Mouse (Mus musculus) heart, adult 2 months (tissue): Measurements from ENCODE around the gene 1500011B03Rik. TPM values are rescaled to one million over a fixed set of nuclear protein-coding genes. Genes with fewer than 3 reads are reported as not detected.
"Not testable (repeated sequence)": the region's sequence is repeated elsewhere in the genome, so short reads cannot be mapped to it uniquely, and the experiment has no call there.

Experiments used
- DNase-seq, 2 experiments: peaks; one replicate each; pipeline ENCODE4 v3.0.0; 2021
- H3K27ac ChIP-seq: fragments of 200-600 bp; 2 replicates; pipeline ENCODE4 v1.8.1; 2022
- H3K27me3 ChIP-seq: fragments of 200-500 bp; 2 replicates; pipeline ENCODE4 v1.6.1; 2012; ENCODE audit warnings: mild to moderate bottlenecking, low read length, inconsistent platforms, mixed read lengths; ENCODE audit not compliant: control insufficient read depth, insufficient read depth
- H3K36me3 ChIP-seq: fragments of 200-500 bp; 2 replicates; pipeline ENCODE4 v1.6.1; 2012; ENCODE audit warnings: low read length, inconsistent platforms; ENCODE audit not compliant: control insufficient read depth, insufficient read depth
- H3K4me1 ChIP-seq: fragments of 200-500 bp; 2 replicates; pipeline ENCODE4 v1.6.1; 2011; ENCODE audit warnings: low read length; ENCODE audit not compliant: control insufficient read depth, insufficient read depth
- H3K4me3 ChIP-seq: fragments of 200-600 bp; 2 replicates; pipeline ENCODE4 v1.8.1; 2022
- H3K79me2 ChIP-seq: fragments of 200-500 bp; replicated peaks from 2 replicates; pipeline ENCODE4 v1.6.1; 2012; ENCODE audit warnings: mild to moderate bottlenecking, inconsistent platforms, low read length, moderate library complexity, mixed read lengths; ENCODE audit not compliant: control insufficient read depth, insufficient read depth
- H3K9ac ChIP-seq: fragments of 200-500 bp; 2 replicates; pipeline ENCODE4 v1.6.1; 2012; ENCODE audit warnings: low read depth, mild to moderate bottlenecking, control low read depth, inconsistent platforms, low read length, mixed read lengths
- CTCF ChIP-seq: fragments of 200-600 bp; IDR thresholded peaks from 2 replicates; pipeline ENCODE4 v1.8.1; 2022; ENCODE audit warnings: antibody characterized with exemption, mild to moderate bottlenecking, moderate library complexity
- EP300 ChIP-seq: fragments of 200-500 bp; IDR thresholded peaks from 2 replicates; pipeline ENCODE4 v1.6.1; 2011; ENCODE audit warnings: low read depth, low read length, control low read depth; ENCODE audit not compliant: insufficient read depth
- POLR2A ChIP-seq: fragments of 200-500 bp; IDR thresholded peaks from 2 replicates; pipeline ENCODE4 v1.6.1; 2011; ENCODE audit warnings: mild to moderate bottlenecking, low read depth, low read length, control low read depth; ENCODE audit not compliant: insufficient read depth
- WGBS: fragments of 180-500 bp; shearing (Covaris S2); methylation state at CpG from one replicate; pipeline ENCODE4 v1.1.7; 2018; 5-methylcytosine and 5-hydroxymethylcytosine counted together
- intact Hi-C: fragments of 180-260 bp; cut with DNase I; formaldehyde crosslinking; loops from one replicate; pipeline ENCODE4 v1.15.1; 2025
- polyA plus RNA-seq: library from polyadenylated mRNA; depleted of rRNA; stranded (reverse); fragments of >200 nt; gene quantifications from 2 replicates; pipeline ENCODE4 v1.2.3, GENCODE M21; 2012
- total RNA-seq, 2 experiments: library from RNA; stranded (reverse); gene quantifications; 2 replicates each; pipeline ENCODE4 v1.2.3; 2021

1500011B03Rik gene
- total and polyA plus RNA-seq, 3 experiments = 3.2 to 4.9 (median 4.3) TPM

- TF ChIP-seq POLR2A (no peak), EP300 (no peak), CTCF (no peak)
- intact Hi-C loops = no loop called here
Observed at GRCm38 (mm10) chr5:114851565-114852236, 28.4 kb upstream of the 1500011B03Rik start.

GRCm38 (mm10) chr5:114844371-114844770 is 21.1 kb upstream of the 1500011B03Rik start:
- WGBS = 78% methylated on average over 2 of the region's 2 CpGs
- H3K36me3 ChIP-seq, intact Hi-C loops, H3K27ac ChIP-seq, H3K9ac ChIP-seq, H3K27me3 ChIP-seq, H3K79me2 ChIP-seq, H3K4me1 ChIP-seq, H3K4me3 ChIP-seq, DNase-seq: not testable (repeated sequence)

More at GRCm38 (mm10) chr5:114851565-114852236, 28.4 kb upstream of the 1500011B03Rik start:
- Histone ChIP-seq H3K4me3 (no peak overlapping the region), H3K36me3 (no peaks in the 10 kb centered on the region), H3K4me1 (no peaks in the 10 kb centered on the region), H3K79me2 (no peaks in the 10 kb centered on the region), H3K27me3 (no peaks in the 10 kb centered on the region), H3K27ac (no peak overlapping the region), H3K9ac (no peak overlapping the region)
- 83% methylated on average over 20 of the region's 20 CpGs for WGBS
- no peak for DNase-seq

- no peaks in the 10 kb centered on the region for H3K36me3 ChIP-seq
- DNase-seq = no peak
- 81% methylated on average over 5 of the region's 5 CpGs for WGBS
- H3K79me2 ChIP-seq = no peaks in the 10 kb centered on the region
- no peak overlapping the region for H3K27ac ChIP-seq
- H3K4me3 ChIP-seq = no peak overlapping the region
- intact Hi-C loops = no loop called here
- no peaks in the 10 kb centered on the region for H3K27me3 ChIP-seq
- no peaks in the 10 kb centered on the region for H3K4me1 ChIP-seq
- TF ChIP-seq POLR2A (no peak), EP300 (no peak), CTCF (no peak)
- no peak overlapping the region for H3K9ac ChIP-seq
Observed at GRCm38 (mm10) chr5:114842674-114843073, 19.4 kb upstream of the 1500011B03Rik start.

- H3K27ac ChIP-seq, H3K27me3 ChIP-seq, intact Hi-C loops, H3K9ac ChIP-seq, H3K79me2 ChIP-seq, H3K4me3 ChIP-seq, DNase-seq, H3K4me1 ChIP-seq, H3K36me3 ChIP-seq: not testable (repeated sequence)
- 58% methylated on average over 3 of the region's 3 CpGs for WGBS
Observed at GRCm38 (mm10) chr5:114842155-114842554, 18.9 kb upstream of the 1500011B03Rik start.

DNA sequence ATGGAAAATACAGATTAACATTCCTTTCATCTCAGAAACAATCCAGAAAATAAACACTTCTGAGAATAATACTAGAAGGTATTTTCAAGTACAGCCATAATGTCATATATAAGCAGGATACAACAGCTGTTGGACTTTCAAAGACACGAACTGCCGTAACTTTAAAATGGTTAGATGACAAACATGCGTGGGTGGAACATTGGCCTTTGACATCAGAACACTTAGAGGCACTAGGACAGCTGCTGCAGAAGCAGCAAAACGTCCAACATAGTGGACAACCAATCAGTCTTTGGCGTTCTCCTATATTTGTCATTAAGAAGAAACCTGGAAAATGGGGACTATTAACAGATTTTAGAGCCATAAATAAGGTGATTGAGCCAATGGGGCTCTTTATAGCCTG is 17.2 kb upstream of the 1500011B03Rik start:
- H3K36me3 ChIP-seq, H3K79me2 ChIP-seq, DNase-seq, H3K27me3 ChIP-seq, H3K4me3 ChIP-seq, H3K9ac ChIP-seq, intact Hi-C loops, H3K4me1 ChIP-seq, H3K27ac ChIP-seq: not testable (repeated sequence)
- 67% methylated on average over 5 of the region's 5 CpGs for WGBS

- 34% methylated on average over 12 of the region's 12 CpGs for WGBS
- no peak overlapping the region for H3K4me3 ChIP-seq
- intact Hi-C loops = no loop called here
- H3K36me3 ChIP-seq = no peaks in the 10 kb centered on the region
- H3K27ac ChIP-seq = no peak overlapping the region
- no peaks in the 10 kb centered on the region for H3K79me2 ChIP-seq
- DNase-seq = no peak
- H3K9ac ChIP-seq = no peak overlapping the region
- H3K27me3 ChIP-seq = no peaks in the 10 kb centered on the region
- no peaks in the 10 kb centered on the region for H3K4me1 ChIP-seq
- TF ChIP-seq EP300 = no peak
- TF ChIP-seq POLR2A = no peak
- no peak for TF ChIP-seq CTCF
Observed at GRCm38 (mm10) chr5:114836886-114837285, 13.6 kb upstream of the 1500011B03Rik start.
